Mouse (Mus musculus): Measurements from ENCODE around the gene Eml6. TPM values are rescaled to one million over a fixed set of nuclear protein-coding genes. Genes with fewer than 3 reads are reported as not detected.
"Not testable (repeated sequence)": the region's sequence is repeated elsewhere in the genome, so short reads cannot be mapped to it uniquely, and the experiment has no call there.

Eml6 gene
- polyA plus RNA-seq (2015; fragmentation: Nextera tagmentation; extraction: Ambion mirVana) = 0.17 and 0.40 TPM in 2 replicates

DNA sequence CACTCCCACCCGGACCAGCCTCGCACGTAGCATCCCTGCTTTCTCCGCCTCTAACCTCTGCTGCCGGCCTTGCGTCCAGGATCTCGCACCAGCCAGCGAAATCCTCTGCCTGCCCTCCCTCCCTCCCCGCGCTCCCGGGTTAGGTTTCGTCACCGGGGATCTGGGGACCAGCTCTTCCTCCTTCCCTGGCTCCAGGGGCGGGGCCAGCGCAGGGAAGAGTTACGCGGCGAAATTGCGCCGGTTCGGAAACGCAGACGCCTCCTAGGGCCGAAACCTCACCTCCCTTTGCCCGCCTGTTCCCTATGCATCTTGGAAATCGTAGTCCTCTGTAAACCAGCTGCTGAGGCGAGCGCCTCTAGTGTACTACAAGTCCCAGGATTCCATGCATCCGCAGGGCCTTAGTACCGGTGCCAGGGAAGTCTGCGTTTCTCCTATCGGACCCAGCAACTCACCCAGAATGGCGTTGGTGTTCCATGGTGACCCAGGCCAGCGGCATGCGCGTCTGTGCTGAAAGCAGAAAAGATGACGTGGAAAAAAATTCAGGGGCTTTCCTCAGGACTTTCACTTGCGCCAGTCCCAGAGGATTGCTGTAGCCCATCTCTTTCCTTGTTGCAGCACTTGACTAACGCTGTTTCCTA is at the start of gene Eml6:
Gene Eml6 (minus strand): TSS at position 199 of the 638 bp plus-strand sequence.
- DNase-seq (ENCODE audit: low spot score) = peak; percentile 50

DNA sequence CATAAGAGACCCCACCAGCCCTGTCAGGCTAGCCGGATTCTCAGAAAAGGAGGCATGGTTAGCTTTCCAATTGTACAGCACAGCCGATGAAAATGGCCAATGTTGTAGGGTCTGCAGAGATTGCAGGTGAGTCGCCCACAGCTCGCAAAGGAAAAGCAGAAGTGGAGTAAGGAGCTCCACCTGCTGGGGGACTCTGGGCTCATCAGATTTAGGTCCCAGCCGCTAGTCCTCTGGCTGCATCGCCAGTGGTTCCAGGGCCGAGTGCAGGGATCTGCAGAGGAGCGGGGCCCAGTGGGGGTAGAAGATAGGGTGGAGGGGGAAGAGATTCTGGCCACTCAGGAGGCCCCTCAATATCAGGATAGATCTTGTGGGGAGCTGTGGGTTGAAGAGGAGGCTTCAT is 31.5 kb upstream of the Eml6 start:
- peak; percentile 7 for DNase-seq (ENCODE audit: low spot score)

- no peak for DNase-seq (ENCODE audit: low spot score)
Observed at GRCm38 (mm10) chr11:30025144-30025543, 689 bp downstream of the Eml6 start.

GRCm38 (mm10) chr11:30024261-30025071 is 1.4 kb downstream of the Eml6 start:
- peak; percentile 3 for DNase-seq (ENCODE audit: low spot score)

GRCm38 (mm10) chr11:29986257-29986656 is 39.6 kb downstream of the Eml6 start:
- DNase-seq (ENCODE audit: low spot score) = no peak

- DNase-seq (ENCODE audit: low spot score) = no peak
Observed at GRCm38 (mm10) chr11:29968874-29969273, 57.0 kb downstream of the Eml6 start.

GRCm38 (mm10) chr11:29959366-29959765 is 66.5 kb downstream of the Eml6 start:
- no peak for DNase-seq (ENCODE audit: low spot score)

- DNase-seq (ENCODE audit: low spot score) = no peak
Observed at GRCm38 (mm10) chr11:29944661-29945060, 81.2 kb downstream of the Eml6 start.

- DNase-seq (ENCODE audit: low spot score) = no peak
Observed at GRCm38 (mm10) chr11:29924332-29924731, 101.5 kb downstream of the Eml6 start.

GRCm38 (mm10) chr11:29923851-29924250 is 102.0 kb downstream of the Eml6 start:
- DNase-seq (ENCODE audit: low spot score) = no peak

DNA sequence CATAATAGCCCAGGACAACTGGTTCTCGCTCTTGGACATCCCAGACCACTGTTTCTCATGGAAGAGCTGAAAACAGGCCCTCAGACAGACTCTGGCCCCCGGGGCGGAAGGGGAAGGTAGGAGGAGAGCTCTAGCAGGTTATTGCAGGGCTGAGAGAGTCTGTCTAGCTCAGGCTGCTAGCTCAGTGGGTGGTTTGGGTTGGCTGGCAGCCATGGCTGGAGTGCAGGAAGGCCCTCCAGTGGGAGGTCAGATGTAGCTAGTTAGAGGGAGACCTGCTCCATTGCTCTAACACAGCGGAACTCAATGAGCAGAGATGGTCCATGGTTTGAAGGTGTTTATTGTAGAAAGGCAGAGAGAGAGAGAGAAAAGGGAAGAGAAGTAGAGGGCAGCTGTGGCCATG is 112.7 kb downstream of the Eml6 start:
- DNase-seq (ENCODE audit: low spot score) = no peak

- no peak for DNase-seq (ENCODE audit: low spot score)
Observed at GRCm38 (mm10) chr11:29909330-29909729, 116.5 kb downstream of the Eml6 start.

DNA sequence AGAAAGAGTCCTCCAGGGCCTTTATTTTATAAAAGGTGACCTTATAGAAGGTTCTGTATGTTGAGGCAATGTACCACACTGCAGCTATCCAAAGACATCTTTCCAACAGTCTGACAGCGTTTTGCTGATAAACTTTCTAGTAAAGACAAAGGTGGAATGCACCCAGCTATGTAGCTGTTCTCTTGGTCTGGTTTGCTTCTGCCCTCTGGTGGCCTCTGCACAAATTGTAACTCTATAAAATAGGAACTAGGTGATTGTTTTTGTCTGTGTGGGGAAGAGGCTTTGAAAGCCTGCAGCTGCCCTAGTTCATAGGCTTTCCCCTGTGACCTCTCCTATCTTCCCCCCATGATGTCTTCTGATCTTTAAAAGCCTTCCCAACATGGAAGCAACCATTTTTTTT is 140.7 kb downstream of the Eml6 start:
- DNase-seq (ENCODE audit: low spot score) = peak; percentile 57

- DNase-seq (ENCODE audit: low spot score) = no peak
Observed at GRCm38 (mm10) chr11:29884355-29884754, 141.5 kb downstream of the Eml6 start.

GRCm38 (mm10) chr11:29883024-29883423 is 142.8 kb downstream of the Eml6 start:
- no peak for DNase-seq (ENCODE audit: low spot score)

GRCm38 (mm10) chr11:29879641-29880040 is 146.2 kb downstream of the Eml6 start:
- no peak for DNase-seq (ENCODE audit: low spot score)

- no peak for DNase-seq (ENCODE audit: low spot score)
Observed at GRCm38 (mm10) chr11:29877981-29878380, 147.9 kb downstream of the Eml6 start.

GRCm38 (mm10) chr11:29877280-29877679 is 148.6 kb downstream of the Eml6 start:
- DNase-seq (ENCODE audit: low spot score) = no peak

- not testable (repeated sequence) for DNase-seq (ENCODE audit: low spot score)
Observed at GRCm38 (mm10) chr11:29874781-29875180, 151.1 kb downstream of the Eml6 start.

DNA sequence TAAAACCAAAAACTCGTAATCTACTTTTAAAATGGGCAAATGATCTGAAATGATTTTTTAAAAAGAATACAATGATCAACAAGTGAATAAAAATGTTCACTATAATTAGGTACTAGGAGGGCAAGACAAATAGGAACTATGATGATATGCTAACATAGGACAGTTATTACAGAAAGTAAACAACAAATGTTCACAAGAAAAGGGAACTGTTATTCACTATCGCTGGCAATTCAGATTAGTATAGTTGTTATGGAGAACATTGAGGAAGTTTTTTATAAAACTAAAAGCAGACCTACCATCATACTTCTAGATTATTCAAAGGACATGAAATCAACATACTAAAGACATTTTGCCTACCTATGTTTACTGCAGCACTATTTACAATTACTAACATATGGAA is 155.7 kb downstream of the Eml6 start:
- no peak for DNase-seq (ENCODE audit: low spot score)

DNA sequence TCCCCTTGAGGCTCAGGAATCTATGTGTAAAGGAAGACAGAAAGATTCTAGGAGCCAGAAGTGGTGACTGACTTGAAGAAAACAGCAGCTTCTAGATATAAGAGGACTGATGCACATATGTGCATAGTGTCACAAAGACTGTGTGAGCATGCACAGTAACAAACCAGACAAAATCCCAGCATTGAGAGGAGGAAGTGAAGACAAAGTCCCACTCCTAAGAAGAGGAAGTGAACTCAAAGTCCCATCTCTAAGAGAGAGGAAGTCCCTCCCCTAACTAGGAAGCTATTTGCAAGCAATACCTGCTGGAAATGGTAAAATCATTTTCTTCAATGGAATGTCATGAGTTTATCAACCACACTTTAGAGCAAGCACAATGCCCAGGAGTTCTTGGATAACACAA is 161.6 kb downstream of the Eml6 start:
- DNase-seq (ENCODE audit: low spot score) = no peak

DNA sequence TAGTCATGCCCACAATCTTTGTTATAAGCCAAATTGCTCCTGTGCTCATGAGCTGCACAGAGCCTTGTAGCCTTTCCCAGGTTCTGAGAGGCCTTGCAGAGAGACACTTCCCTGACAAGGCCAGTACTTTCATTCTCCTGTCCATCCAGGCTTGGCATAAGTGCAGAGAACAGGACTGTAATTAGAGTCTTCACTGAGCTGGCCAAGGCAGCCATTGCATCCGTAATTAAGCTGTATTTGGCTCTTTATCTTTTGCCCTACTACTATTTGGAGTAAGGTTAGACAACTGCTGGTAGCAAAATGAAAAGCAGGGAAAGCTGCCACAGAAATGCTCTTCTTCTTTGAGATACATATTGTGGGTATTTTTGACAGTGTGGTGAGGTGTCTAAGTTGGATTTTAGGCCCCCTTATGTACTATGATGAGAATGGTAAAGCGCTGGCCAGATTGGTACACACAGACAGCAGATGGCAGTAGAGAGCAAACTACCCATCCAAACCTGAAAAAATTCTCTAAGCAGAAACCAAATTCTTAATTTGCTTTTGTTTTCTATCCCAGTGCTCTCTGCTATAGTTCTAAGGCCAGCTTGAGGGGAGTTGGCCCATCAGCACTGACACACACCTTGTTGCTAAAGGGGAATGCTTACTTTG is 164.0 kb downstream of the Eml6 start:
- DNase-seq (ENCODE audit: low spot score) = peak; percentile 25

Data from thymus, postnatal 0 days (tissue).